Mouse (Mus musculus): Measurements from ENCODE around the gene Map1s.

- no peak for TF ChIP-seq POLR2A (IDR thresholded peaks at IDR 0.05; ENCODE audit: low read depth, low read length)
- no peak for TF ChIP-seq MAX (IDR thresholded peaks at IDR 0.05; ENCODE audit: low read length)
Measured at GRCm38 (mm10) chr8:70907518-70907917, 1.8 kb downstream of the Map1s start.
